ENCODE assay signal across 13 mouse cellular contexts in the genomic region with DNA sequence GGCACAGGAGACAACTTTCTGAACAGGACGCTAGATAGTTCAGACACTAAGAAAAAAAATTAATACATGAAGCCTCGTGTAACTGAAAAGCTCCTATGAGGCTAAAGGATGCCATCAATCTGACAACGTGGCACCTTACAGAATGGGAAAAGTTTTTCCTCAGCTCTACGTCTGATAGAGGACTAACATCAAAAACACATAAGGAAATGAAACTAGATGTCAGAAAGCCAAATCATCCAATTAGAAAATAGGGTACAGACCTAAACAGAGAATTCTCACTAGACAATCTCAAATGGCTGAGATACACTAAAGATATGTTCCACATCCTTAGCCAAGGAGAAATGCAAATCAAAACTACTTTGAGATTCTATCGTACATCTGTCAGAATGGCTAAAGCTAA.
"Had no signal": no experiment of that assay in that cellular context is flagged by ENCODE, and none has a peak within 500 bp of the region (broad histone marks: within the 10 kb centered on the region; RNA-seq: fewer than 3 reads in every experiment).

No protein-coding gene starts in this region.

- H3K9ac ChIP-seq: liver, embryonic 14.5 days; lung, embryonic 14.5 days; midbrain, embryonic 13.5 days; midbrain, embryonic 15.5 days; neural tube, embryonic 12.5 days had no signal

- H3K27ac ChIP-seq: liver, embryonic 14.5 days; midbrain, embryonic 13.5 days; midbrain, embryonic 15.5 days; neural tube, embryonic 12.5 days had no signal

- H3K4me1 ChIP-seq: megakaryocyte, embryonic 14.5 days; midbrain, embryonic 13.5 days; midbrain, embryonic 15.5 days; neural tube, embryonic 12.5 days had no signal

- H3K4me3 ChIP-seq: megakaryocyte, embryonic 14.5 days; midbrain, embryonic 13.5 days; midbrain, embryonic 15.5 days; neural tube, embryonic 12.5 days had no signal

- DNase-seq: lung, adult 18-20 months; lung, embryonic 14.5 days; lung, postnatal 10 days; lung, postnatal 4 days; right cerebral cortex, postnatal 14 days; thymus, adult 18-20 months; thymus, postnatal 14 days; thymus, postnatal 36 days had no signal

- H3K9me3 ChIP-seq: midbrain, embryonic 15.5 days had no signal

- H3K27me3 ChIP-seq: midbrain, embryonic 13.5 days; midbrain, embryonic 15.5 days; neural tube, embryonic 12.5 days had no signal

- ATAC-seq: midbrain, embryonic 13.5 days; midbrain, embryonic 15.5 days had no signal

- H3K4me2 ChIP-seq: lung, embryonic 14.5 days; midbrain, embryonic 13.5 days; midbrain, embryonic 15.5 days; neural tube, embryonic 12.5 days had no signal
